23 mouse cellular contexts compared by ENCODE assay signal in the genomic region with DNA sequence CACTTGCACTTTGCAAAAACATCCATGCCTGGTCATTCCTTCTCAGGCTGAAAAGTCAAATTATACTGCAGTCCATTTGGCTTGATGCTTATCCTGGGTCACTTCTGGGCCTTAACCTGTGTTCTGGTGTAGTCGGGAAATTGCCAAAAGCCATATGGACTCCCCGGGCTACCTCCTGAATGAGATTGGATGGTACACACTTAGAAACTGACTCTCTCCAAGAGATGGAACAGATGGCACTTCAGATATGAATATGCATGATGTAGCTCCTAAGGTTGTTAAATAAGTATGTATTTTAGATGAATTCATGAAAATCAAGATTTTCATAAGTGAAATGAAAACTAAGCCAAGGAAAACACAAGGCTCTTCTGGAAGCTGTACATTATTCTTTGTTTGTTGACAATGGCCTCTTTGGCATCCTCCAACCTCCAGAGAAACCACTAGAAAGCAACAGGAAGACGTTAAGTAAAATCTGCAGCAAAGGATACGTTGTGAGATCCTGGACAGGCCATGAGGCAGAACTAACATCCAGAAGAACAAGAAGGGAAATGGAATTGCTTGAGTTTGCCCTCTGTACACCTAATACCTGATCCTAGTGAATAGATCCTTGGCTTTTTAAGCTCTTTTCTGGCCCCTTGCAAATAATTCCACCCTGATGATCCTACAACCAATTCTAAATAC. TPM values are rescaled to one million over a fixed set of nuclear protein-coding genes. Genes with fewer than 3 reads are reported as not detected.
DNase-seq lines count a peak whose midpoint lies in the region; ATAC-seq and TF ChIP-seq lines count a peak whose summit lies in the region.
"Had no signal": no experiment of that assay in that cellular context is flagged by ENCODE, and none has a peak within 500 bp of the region (broad histone marks: within the 10 kb centered on the region; RNA-seq: fewer than 3 reads in every experiment).

No protein-coding gene starts in this region.

- no peak for TF ChIP-seq CTCF in thymus, adult 2 months (IDR thresholded peaks at IDR 0.05; ENCODE audit: borderline replicate concordance, control insufficient read depth, extremely low read depth, insufficient read depth, low read length, poor library complexity)

- 70% methylated on average over 4 of the region's 4 CpGs for WGBS in forebrain, embryonic 13.5 days
- 87% methylated on average over 4 of the region's 4 CpGs for WGBS in forebrain, embryonic 10.5 days
- WGBS in thymus, adult 2 months, result 78% methylated on average over 4 of the region's 4 CpGs

- no peak; the same call in 1 of the 2 replicates for ATAC-seq in forebrain, embryonic 13.5 days
- no peak for ATAC-seq in erythroid progenitor cell, adult 5-6 weeks (replicated peaks; ENCODE audit: low FRiP score, poor library complexity, severe bottlenecking)
- ATAC-seq: intestine, embryonic 16.5 days; midbrain, embryonic 15.5 days had no signal

- H3K27ac ChIP-seq in forebrain, embryonic 13.5 days, result peak overlapping the region; percentile 4; the same call in 1 of the 2 replicates
- no peak overlapping the region for H3K27ac ChIP-seq in forebrain, embryonic 10.5 days
- no peak overlapping the region for H3K27ac ChIP-seq in thymus, adult 2 months (ENCODE audit: control insufficient read depth, insufficient read depth, low read length)
- H3K27ac ChIP-seq: heart, embryonic 10.5 days; hindbrain, embryonic 12.5 days; kidney, postnatal 0 days; limb, embryonic 15.5 days; midbrain, embryonic 15.5 days; stomach, postnatal 0 days had no signal

- intact Hi-C loops in left cerebral cortex, postnatal 4 days (cut with DNase I), result no loop called here

- H3K36me3 ChIP-seq in forebrain, embryonic 13.5 days (ENCODE audit: poor library complexity, severe bottlenecking), result no peaks in the 10 kb centered on the region
- no peaks in the 10 kb centered on the region for H3K36me3 ChIP-seq in forebrain, embryonic 10.5 days (replicated peaks)
- no peaks in the 10 kb centered on the region for H3K36me3 ChIP-seq in thymus, adult 2 months (ENCODE audit: control insufficient read depth, insufficient read depth, low read length)
- H3K36me3 ChIP-seq: heart, embryonic 10.5 days; hindbrain, embryonic 12.5 days; limb, embryonic 15.5 days; midbrain, embryonic 15.5 days had no signal

- H3K4me1 ChIP-seq in forebrain, embryonic 13.5 days, result peaks cover 21% of the 10 kb centered on the region
- peaks cover 34% of the 10 kb centered on the region for H3K4me1 ChIP-seq in forebrain, embryonic 10.5 days
- no peaks in the 10 kb centered on the region for H3K4me1 ChIP-seq in thymus, adult 2 months (replicated peaks; ENCODE audit: control insufficient read depth, insufficient read depth, low read length)

- no peak overlapping the region for H3K4me2 ChIP-seq in forebrain, embryonic 13.5 days
- H3K4me2 ChIP-seq: hindbrain, embryonic 12.5 days; limb, embryonic 15.5 days; midbrain, embryonic 15.5 days had no signal

- no peak for DNase-seq in forebrain, embryonic 10.5 days (ENCODE audit: extremely low spot score, low spot score)
- peak; percentile 39 for DNase-seq in left cerebral cortex, postnatal 4 days
- no peak for DNase-seq in left cerebral cortex, adult 11 months (ENCODE audit: low spot score)
- DNase-seq in cerebellum, postnatal 10 days, result peak; percentile 77 to 87
- no peak for DNase-seq in embryo, embryonic 9.5 days (ENCODE audit: extremely low spot score)
- no peak for DNase-seq in thymus, adult 2 months
- DNase-seq: heart, postnatal 10 days; lung, postnatal 14 days; right cerebral cortex, adult 18-20 months; thymus, postnatal 25 days had no signal

- TF ChIP-seq POLR2A in thymus, adult 2 months (IDR thresholded peaks at IDR 0.05; ENCODE audit: control insufficient read depth, extremely low read depth, insufficient read depth, low read length, poor library complexity), result no peak

- H3K27me3 ChIP-seq in forebrain, embryonic 13.5 days, result no peaks in the 10 kb centered on the region
- peaks cover 10% of the 10 kb centered on the region for H3K27me3 ChIP-seq in forebrain, embryonic 10.5 days (ENCODE audit: poor library complexity, severe bottlenecking)
- H3K27me3 ChIP-seq in thymus, adult 2 months (ENCODE audit: control insufficient read depth, insufficient read depth, low read length), result no peaks in the 10 kb centered on the region
- H3K27me3 ChIP-seq: hindbrain, embryonic 12.5 days; limb, embryonic 15.5 days; midbrain, embryonic 15.5 days had no signal

- H3K9me3 ChIP-seq in forebrain, embryonic 13.5 days (replicated peaks), result no peaks in the 10 kb centered on the region
- H3K9me3 ChIP-seq in forebrain, embryonic 10.5 days, result no peaks in the 10 kb centered on the region
- H3K9me3 ChIP-seq: heart, embryonic 10.5 days; hindbrain, embryonic 12.5 days; limb, embryonic 15.5 days; megakaryocyte, embryonic 14.5 days; midbrain, embryonic 15.5 days had no signal

- H3K9ac ChIP-seq in forebrain, embryonic 13.5 days, result no peak overlapping the region
- H3K9ac ChIP-seq: hindbrain, embryonic 12.5 days; limb, embryonic 15.5 days; midbrain, embryonic 15.5 days had no signal

- H3K4me3 ChIP-seq in forebrain, embryonic 13.5 days, result no peak overlapping the region
- no peak overlapping the region for H3K4me3 ChIP-seq in forebrain, embryonic 10.5 days
- H3K4me3 ChIP-seq in thymus, adult 2 months (ENCODE audit: control insufficient read depth, insufficient read depth, low read length), result no peak overlapping the region
- H3K4me3 ChIP-seq: heart, embryonic 10.5 days; hindbrain, embryonic 12.5 days; limb, embryonic 15.5 days; megakaryocyte, embryonic 14.5 days; midbrain, embryonic 15.5 days had no signal

RNA-seq across cellular contexts. Expression of gene Snap25, which starts 39.0 kb away (rescaled TPM):
- polyA plus RNA-seq in forebrain, embryonic 13.5 days (2015; fragmentation: Nextera tagmentation; extraction: Ambion mirVana), result 51.6 and 53.4 TPM in 2 replicates
- 3.6 and 4.7 TPM in 2 replicates for polyA plus RNA-seq in forebrain, embryonic 10.5 days (2016; fragmentation: Nextera tagmentation; extraction: Ambion mirVana)
- total RNA-seq in left cerebral cortex, postnatal 4 days (2021), result 100 to 1,000 TPM; 526 to 550 TPM
- 0.08 TPM in 1 of 2 replicates, not detected in the other for polyA plus RNA-seq in thymus, adult 2 months (2012; rRNA removed)
- total RNA-seq in erythroid progenitor cell, adult 5-6 weeks (2015; ENCODE audit: low replicate concordance), result not detected in 2 replicates
- total RNA-seq in erythroid progenitor cell, adult 5-6 weeks (2017; ENCODE audit: low replicate concordance), result not detected in 2 replicates
- total RNA-seq: common myeloid progenitor, adult 5-6 weeks; MEL had no signal
- polyA plus RNA-seq: spleen, adult 2 months had no signal

Comparison
In these comparisons a context has a peak if more than half of its experiments do, and no peak if none do; other contexts are left out.
1. DNase-seq: peak in left cerebral cortex, postnatal 4 days (single experiment) and cerebellum, postnatal 10 days (2 of 2); none in forebrain, embryonic 10.5 days (single experiment), left cerebral cortex, adult 11 months (single experiment), embryo, embryonic 9.5 days (single experiment) and thymus, adult 2 months (single experiment).